Mouse (Mus musculus): ENCODE data around the gene Lemd1.

DNA sequence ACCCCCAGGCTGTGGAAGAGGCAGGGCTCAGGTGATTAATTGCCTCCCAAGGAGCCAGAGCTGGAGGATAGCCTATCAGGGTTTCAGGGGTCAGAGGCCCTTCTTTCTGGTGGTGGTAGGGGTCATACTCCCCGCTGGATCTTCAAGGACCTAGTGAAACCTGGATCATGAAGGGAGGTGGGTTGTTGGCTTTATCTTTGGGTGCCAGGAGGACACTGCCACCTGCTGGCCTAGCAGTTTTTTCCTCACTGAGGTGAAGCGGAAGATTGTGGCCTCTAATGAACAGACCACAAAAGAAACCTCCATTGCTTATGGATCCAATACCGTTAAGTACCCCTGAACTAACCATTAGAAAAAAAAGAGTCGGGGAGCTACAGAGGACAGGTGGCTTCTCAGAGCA is 114.9 kb downstream of the Lemd1 start:
- TF ChIP-seq EP300 (IDR thresholded peaks at IDR 0.05; ENCODE audit: low read depth) (no peak), CTCF (IDR thresholded peaks at IDR 0.05; ENCODE audit: low read depth) (peak; percentile 78)

All from liver, embryonic 14.5 days (tissue).